Mouse (Mus musculus): ENCODE results near the gene Slc11a1. TPM values are rescaled to one million over a fixed set of nuclear protein-coding genes. Genes with fewer than 3 reads are reported as not detected.
A peak's percentile ranks its signal among the peaks of the same experiment; 100 is the strongest.
"Not testable (repeated sequence)": the region's sequence is repeated elsewhere in the genome, so short reads cannot be mapped to it uniquely, and the experiment has no call there.

The Slc11a1 gene
- 1 to 10 TPM; 2.6 to 5.1 TPM for total RNA-seq (2021)

GRCm38 (mm10) chr1:74374980-74375379 lies at the start of gene Slc11a1:
Gene Slc11a1 (plus strand): TSS chr1:74375195.
- intact Hi-C loops (cut with DNase I): no loop called here

GRCm38 (mm10) chr1:74326916-74327315 lies 48.1 kb upstream of the Slc11a1 start:
- intact Hi-C loops (cut with DNase I); DNase-seq (ENCODE audit: low spot score in 2 of 2): not testable (repeated sequence)

More at GRCm38 (mm10) chr1:74374980-74375379, at the start of gene Slc11a1:
- no peak for DNase-seq (ENCODE audit: low spot score in 2 of 2)

GRCm38 (mm10) chr1:74329899-74330431 lies 45.0 kb upstream of the Slc11a1 start:
- no peak for DNase-seq (ENCODE audit: low spot score in 2 of 2)
- intact Hi-C loops (cut with DNase I): loop anchor here (5.0 kb wide), 1 partner anchor 57 kb away; no protein-coding TSS in a partner anchor

- DNase-seq (ENCODE audit: low spot score in 2 of 2): no peak
- intact Hi-C loops (cut with DNase I): loop anchor here (5.0 kb wide), 1 partner anchor 56 kb away; no protein-coding TSS in a partner anchor
Measured at GRCm38 (mm10) chr1:74331046-74331681, 43.8 kb upstream of the Slc11a1 start.

GRCm38 (mm10) chr1:74332241-74332763 lies 42.7 kb upstream of the Slc11a1 start:
- intact Hi-C loops (cut with DNase I): loop anchor here (5.0 kb wide), 1 partner anchor 55 kb away; no protein-coding TSS in a partner anchor

GRCm38 (mm10) chr1:74332930-74333329 lies 42.1 kb upstream of the Slc11a1 start:
- intact Hi-C loops (cut with DNase I): loop anchor here (5.0 kb wide), 1 partner anchor 54 kb away; no protein-coding TSS in a partner anchor

More at GRCm38 (mm10) chr1:74332241-74332763, 42.7 kb upstream of the Slc11a1 start:
- peak; percentile 94 to 97 for DNase-seq (ENCODE audit: low spot score in 2 of 2)

GRCm38 (mm10) chr1:74334607-74335006 lies 40.4 kb upstream of the Slc11a1 start:
- intact Hi-C loops (cut with DNase I): loop anchor here (5.0 kb wide), 1 partner anchor 53 kb away; no protein-coding TSS in a partner anchor
- no peak for DNase-seq (ENCODE audit: low spot score in 2 of 2)

More at GRCm38 (mm10) chr1:74332930-74333329, 42.1 kb upstream of the Slc11a1 start:
- no peak for DNase-seq (ENCODE audit: low spot score in 2 of 2)

GRCm38 (mm10) chr1:74335033-74335432 lies 40.0 kb upstream of the Slc11a1 start:
- no peak for DNase-seq (ENCODE audit: low spot score in 2 of 2)
- intact Hi-C loops (cut with DNase I): no loop called here

GRCm38 (mm10) chr1:74335436-74336170 lies 39.4 kb upstream of the Slc11a1 start:
- no peak for DNase-seq (ENCODE audit: low spot score in 2 of 2)
- intact Hi-C loops (cut with DNase I): no loop called here

GRCm38 (mm10) chr1:74337241-74337771 lies 37.7 kb upstream of the Slc11a1 start:
- intact Hi-C loops (cut with DNase I): no loop called here
- no peak for DNase-seq (ENCODE audit: low spot score in 2 of 2)

GRCm38 (mm10) chr1:74338013-74338412 lies 37.0 kb upstream of the Slc11a1 start:
- intact Hi-C loops (cut with DNase I): no loop called here

GRCm38 (mm10) chr1:74338626-74339025 lies 36.4 kb upstream of the Slc11a1 start:
- intact Hi-C loops (cut with DNase I): no loop called here
- no peak for DNase-seq (ENCODE audit: low spot score in 2 of 2)

More at GRCm38 (mm10) chr1:74338013-74338412, 37.0 kb upstream of the Slc11a1 start:
- DNase-seq (ENCODE audit: low spot score in 2 of 2): no peak

GRCm38 (mm10) chr1:74339917-74340316 lies 35.1 kb upstream of the Slc11a1 start:
- no peak for DNase-seq (ENCODE audit: low spot score in 2 of 2)
- intact Hi-C loops (cut with DNase I): no loop called here

- intact Hi-C loops (cut with DNase I): no loop called here
- peak; percentile 41 to 42 for DNase-seq (ENCODE audit: low spot score in 2 of 2)
Measured at GRCm38 (mm10) chr1:74340361-74340764, 34.6 kb upstream of the Slc11a1 start.

- intact Hi-C loops (cut with DNase I); DNase-seq (ENCODE audit: low spot score in 2 of 2): not testable (repeated sequence)
Measured at GRCm38 (mm10) chr1:74340992-74341391, 34.0 kb upstream of the Slc11a1 start.

GRCm38 (mm10) chr1:74341898-74342297 lies 33.1 kb upstream of the Slc11a1 start:
- intact Hi-C loops (cut with DNase I): no loop called here
- no peak for DNase-seq (ENCODE audit: low spot score in 2 of 2)

GRCm38 (mm10) chr1:74342308-74342707 lies 32.7 kb upstream of the Slc11a1 start:
- intact Hi-C loops (cut with DNase I): no loop called here
- no peak for DNase-seq (ENCODE audit: low spot score in 2 of 2)

GRCm38 (mm10) chr1:74343161-74343560 lies 31.8 kb upstream of the Slc11a1 start:
- no peak for DNase-seq (ENCODE audit: low spot score in 2 of 2)
- intact Hi-C loops (cut with DNase I): no loop called here

GRCm38 (mm10) chr1:74344163-74344916 lies 30.7 kb upstream of the Slc11a1 start:
- intact Hi-C loops (cut with DNase I): no loop called here
- DNase-seq (ENCODE audit: low spot score in 2 of 2): no peak
